In genomic region chr11:38201136-38201741, GRCm38 (mm10) we compare ENCODE assay signal across 19 mouse cellular contexts.
DNase-seq lines count a peak whose midpoint lies in the region; ATAC-seq and TF ChIP-seq lines count a peak whose summit lies in the region.
"Had no signal": no experiment of that assay in that cellular context is flagged by ENCODE, and none has a peak within 500 bp of the region (broad histone marks: within the 10 kb centered on the region; RNA-seq: fewer than 3 reads in every experiment).

No protein-coding gene starts in this region.

- ATAC-seq in intestine, embryonic 15.5 days, result peak; percentile 43; the same call in 1 of the 2 replicates
- ATAC-seq in intestine, postnatal 0 days, result no peak
- ATAC-seq in lung, embryonic 15.5 days (ENCODE audit: borderline replicate concordance, extremely low read depth, low FRiP score, low TSS enrichment), result peak; percentile 94
- ATAC-seq: CD4-positive, CD25-positive, alpha-beta regulatory T cell, adult 4 months had no signal

- H3K4me2 ChIP-seq in intestine, embryonic 15.5 days (replicated peaks), result no peak overlapping the region
- H3K4me2 ChIP-seq in intestine, postnatal 0 days (replicated peaks; ENCODE audit: low read depth), result no peak overlapping the region
- H3K4me2 ChIP-seq in lung, embryonic 15.5 days, result no peak overlapping the region
- H3K4me2 ChIP-seq: hindbrain, embryonic 14.5 days; limb, embryonic 15.5 days; neural tube, embryonic 12.5 days had no signal

- H3K9ac ChIP-seq in intestine, embryonic 15.5 days, result no peak overlapping the region
- no peak overlapping the region for H3K9ac ChIP-seq in intestine, postnatal 0 days (ENCODE audit: low read depth, low read length)
- H3K9ac ChIP-seq in lung, embryonic 15.5 days, result no peak overlapping the region
- H3K9ac ChIP-seq: hindbrain, embryonic 14.5 days; limb, embryonic 15.5 days; neural tube, embryonic 12.5 days had no signal

- 40% methylated on average over 3 of the region's 3 CpGs for WGBS in intestine, embryonic 15.5 days
- WGBS in intestine, postnatal 0 days, result 64% methylated on average over 3 of the region's 3 CpGs
- 34% methylated on average over 3 of the region's 3 CpGs for WGBS in lung, embryonic 15.5 days
- WGBS in lung, adult 2 months, result 40% methylated on average over 3 of the region's 3 CpGs

- DNase-seq in cerebellum, postnatal 10 days, result peak; percentile 6 to 20
- no peak for DNase-seq in cerebellum, adult 9-11 months
- no peak for DNase-seq in lung, adult 2 months
- peak; percentile 17 for DNase-seq in NIH3T3 (ENCODE audit: low read depth)
- DNase-seq in thymus, postnatal 10 days (ENCODE audit: low spot score in 2 of 2), result no peak
- DNase-seq: cerebellum, postnatal 14 days; embryo, embryonic 11 days; gastrocnemius, postnatal 25 days; kidney, adult 8-10 months; layer of hippocampus, adult 9-11 months; right cerebral cortex, postnatal 25 days had no signal

- no peaks in the 10 kb centered on the region for H3K36me3 ChIP-seq in intestine, embryonic 15.5 days
- no peaks in the 10 kb centered on the region for H3K36me3 ChIP-seq in intestine, postnatal 0 days (ENCODE audit: control insufficient read depth, insufficient read depth)
- no peaks in the 10 kb centered on the region for H3K36me3 ChIP-seq in lung, embryonic 15.5 days
- H3K36me3 ChIP-seq: G1E; limb, embryonic 15.5 days; neural tube, embryonic 12.5 days had no signal

- no peaks in the 10 kb centered on the region for H3K4me1 ChIP-seq in intestine, embryonic 15.5 days (replicated peaks)
- H3K4me1 ChIP-seq in intestine, postnatal 0 days (replicated peaks; ENCODE audit: control insufficient read depth, insufficient read depth, low read length), result no peaks in the 10 kb centered on the region
- no peaks in the 10 kb centered on the region for H3K4me1 ChIP-seq in lung, embryonic 15.5 days
- H3K4me1 ChIP-seq in lung, adult 2 months (ENCODE audit: control insufficient read depth, insufficient read depth, low read length), result no peaks in the 10 kb centered on the region
- H3K4me1 ChIP-seq: limb, embryonic 15.5 days; neural tube, embryonic 12.5 days had no signal

- no peak for TF ChIP-seq POLR2A in lung, adult 2 months (IDR thresholded peaks at IDR 0.05; ENCODE audit: borderline replicate concordance, extremely low read depth, low read depth, low read length)

- no peak overlapping the region for H3K4me3 ChIP-seq in intestine, embryonic 15.5 days (replicated peaks)
- H3K4me3 ChIP-seq in intestine, postnatal 0 days (ENCODE audit: low read depth, low read length), result no peak overlapping the region
- H3K4me3 ChIP-seq in lung, embryonic 15.5 days, result no peak overlapping the region
- H3K4me3 ChIP-seq in lung, adult 2 months (replicated peaks; ENCODE audit: extremely low read depth, low read depth, low read length), result no peak overlapping the region
- H3K4me3 ChIP-seq: limb, embryonic 15.5 days; neural tube, embryonic 12.5 days had no signal

- no peak overlapping the region for H3K27ac ChIP-seq in intestine, embryonic 15.5 days
- H3K27ac ChIP-seq in intestine, postnatal 0 days (ENCODE audit: low read depth, low read length), result no peak overlapping the region
- peak overlapping the region; percentile 55 for H3K27ac ChIP-seq in lung, embryonic 15.5 days
- H3K27ac ChIP-seq: hindbrain, embryonic 14.5 days; limb, embryonic 15.5 days; neural tube, embryonic 12.5 days had no signal

- no peaks in the 10 kb centered on the region for H3K27me3 ChIP-seq in intestine, embryonic 15.5 days (replicated peaks)
- no peaks in the 10 kb centered on the region for H3K27me3 ChIP-seq in intestine, postnatal 0 days (replicated peaks; ENCODE audit: control insufficient read depth, insufficient read depth, low read length)
- H3K27me3 ChIP-seq in lung, embryonic 15.5 days, result no peaks in the 10 kb centered on the region
- H3K27me3 ChIP-seq: limb, embryonic 15.5 days; neural tube, embryonic 12.5 days had no signal

- H3K9me3 ChIP-seq in intestine, embryonic 15.5 days, result no peaks in the 10 kb centered on the region
- no peaks in the 10 kb centered on the region for H3K9me3 ChIP-seq in intestine, postnatal 0 days (ENCODE audit: control insufficient read depth)
- H3K9me3 ChIP-seq in lung, embryonic 15.5 days, result no peaks in the 10 kb centered on the region
- H3K9me3 ChIP-seq: G1E; limb, embryonic 15.5 days; neural tube, embryonic 12.5 days had no signal

- TF ChIP-seq CTCF in intestine, postnatal 0 days (IDR thresholded peaks at IDR 0.05; ENCODE audit: low read depth), result no peak
- no peak for TF ChIP-seq CTCF in lung, adult 2 months (IDR thresholded peaks at IDR 0.05; ENCODE audit: insufficient read depth, low read length)

Comparison
In these comparisons a context has a peak if more than half of its experiments do, and no peak if none do; other contexts are left out.
1. DNase-seq: peak in cerebellum, postnatal 10 days (2 of 2) and NIH3T3 (single experiment); none in cerebellum, adult 9-11 months (single experiment), lung, adult 2 months (single experiment) and thymus, postnatal 10 days (0 of 2).